Mouse (Mus musculus) gastrocnemius, postnatal 4 days (tissue): ENCODE results near the gene Hivep3. TPM values are rescaled to one million over a fixed set of nuclear protein-coding genes. Genes with fewer than 3 reads are reported as not detected.

Experiments
- DNase-seq, 2 experiments: peaks; one replicate each; pipeline ENCODE4 v3.0.0; 2021 to 2022; ENCODE audit warnings: low spot score in 2 of 2, mixed read lengths in 2 of 2
- total RNA-seq, 2 experiments: library from RNA; stranded (reverse); gene quantifications; 2 replicates each; pipeline ENCODE4 v1.2.3; 2021

The Hivep3 gene
- total RNA-seq, 2 experiments from 2014 or later: 5.5 to 5.7 TPM

GRCm38 (mm10) chr4:120131441-120132220 lies 398.0 kb downstream of the Hivep3 start:
- DNase-seq: peak; percentile 45 to 65

- DNase-seq: no peak
These were observed 400.6 kb downstream of the Hivep3 start for GRCm38 (mm10) chr4:120134223-120134622.

- no peak for DNase-seq
These were observed 408.2 kb downstream of the Hivep3 start for GRCm38 (mm10) chr4:120141810-120142209.

- no peak for DNase-seq
These were observed 409.3 kb downstream of the Hivep3 start for GRCm38 (mm10) chr4:120142905-120143304.

- no peak for DNase-seq
These were observed 410.8 kb downstream of the Hivep3 start for GRCm38 (mm10) chr4:120144343-120144742.

GRCm38 (mm10) chr4:120145931-120146330 lies 412.3 kb downstream of the Hivep3 start:
- no peak for DNase-seq

- peak in 1 of 2 experiments; percentile 82 for DNase-seq
These were observed 414.9 kb downstream of the Hivep3 start for GRCm38 (mm10) chr4:120148291-120149141.

- no peak for DNase-seq
These were observed 415.5 kb downstream of the Hivep3 start for GRCm38 (mm10) chr4:120149142-120149524.

- no peak for DNase-seq
These were observed 416.8 kb downstream of the Hivep3 start for GRCm38 (mm10) chr4:120150345-120150920.

GRCm38 (mm10) chr4:120151906-120152305 lies 418.3 kb downstream of the Hivep3 start:
- DNase-seq: no peak

- DNase-seq: no peak
These were observed 419.1 kb downstream of the Hivep3 start for GRCm38 (mm10) chr4:120152648-120153047.

- no peak for DNase-seq
These were observed 420.2 kb downstream of the Hivep3 start for GRCm38 (mm10) chr4:120153736-120154135.

GRCm38 (mm10) chr4:120158714-120159310 lies 425.2 kb downstream of the Hivep3 start:
- no peak for DNase-seq

- DNase-seq: no peak
These were observed 427.8 kb downstream of the Hivep3 start, which contains the start of gene Edn2 for GRCm38 (mm10) chr4:120161166-120161949. TSS of gene Edn2 (plus strand) at chr4:120161206.

GRCm38 (mm10) chr4:120162586-120162985 lies 429.0 kb downstream of the Hivep3 start:
- no peak for DNase-seq

- DNase-seq: no peak
These were observed 429.7 kb downstream of the Hivep3 start for GRCm38 (mm10) chr4:120163242-120163641.

GRCm38 (mm10) chr4:120164316-120164715 lies 430.7 kb downstream of the Hivep3 start:
- no peak for DNase-seq

GRCm38 (mm10) chr4:120167778-120168177 lies 434.2 kb downstream of the Hivep3 start:
- DNase-seq: no peak

- DNase-seq: no peak
These were observed 434.8 kb downstream of the Hivep3 start for GRCm38 (mm10) chr4:120168346-120168745.

- DNase-seq: no peak
These were observed 436.9 kb downstream of the Hivep3 start for GRCm38 (mm10) chr4:120170387-120170936.
